Mouse (Mus musculus): Measurements from ENCODE around the gene Tmx1. TPM values are rescaled to one million over a fixed set of nuclear protein-coding genes. Genes with fewer than 3 reads are reported as not detected.

The Tmx1 gene
- 64.4 and 67.6 TPM in 2 replicates for total RNA-seq (2015; ENCODE audit: low replicate concordance)
- total RNA-seq (2017; ENCODE audit: low replicate concordance) = 118 and 166 TPM in 2 replicates

- ATAC-seq (replicated peaks; ENCODE audit: low FRiP score, poor library complexity, severe bottlenecking) = peak; percentile 88
These were observed at the start of gene Tmx1 for GRCm38 (mm10) chr12:70452726-70453645. TSS of gene Tmx1 (plus strand) at chr12:70453095.

GRCm38 (mm10) chr12:70404327-70404726 is 48.6 kb upstream of the Tmx1 start:
- no peak for ATAC-seq (replicated peaks; ENCODE audit: low FRiP score, poor library complexity, severe bottlenecking)

GRCm38 (mm10) chr12:70408396-70408795 is 44.5 kb upstream of the Tmx1 start:
- no peak for ATAC-seq (replicated peaks; ENCODE audit: low FRiP score, poor library complexity, severe bottlenecking)

GRCm38 (mm10) chr12:70409600-70409999 is 43.3 kb upstream of the Tmx1 start:
- no peak for ATAC-seq (replicated peaks; ENCODE audit: low FRiP score, poor library complexity, severe bottlenecking)

GRCm38 (mm10) chr12:70420216-70420615 is 32.7 kb upstream of the Tmx1 start:
- no peak for ATAC-seq (replicated peaks; ENCODE audit: low FRiP score, poor library complexity, severe bottlenecking)

GRCm38 (mm10) chr12:70421028-70421427 is 31.9 kb upstream of the Tmx1 start:
- ATAC-seq (replicated peaks; ENCODE audit: low FRiP score, poor library complexity, severe bottlenecking) = no peak

GRCm38 (mm10) chr12:70422322-70423118 is 30.4 kb upstream of the Tmx1 start:
- ATAC-seq (replicated peaks; ENCODE audit: low FRiP score, poor library complexity, severe bottlenecking) = no peak

GRCm38 (mm10) chr12:70427885-70428284 is 25.0 kb upstream of the Tmx1 start:
- ATAC-seq (replicated peaks; ENCODE audit: low FRiP score, poor library complexity, severe bottlenecking) = no peak

- ATAC-seq (replicated peaks; ENCODE audit: low FRiP score, poor library complexity, severe bottlenecking) = peak; percentile 61; the same call in 1 of the 2 replicates
These were observed 23.3 kb upstream of the Tmx1 start for GRCm38 (mm10) chr12:70429637-70430036.

GRCm38 (mm10) chr12:70430307-70430950 is 22.5 kb upstream of the Tmx1 start:
- peak; percentile 73 for ATAC-seq (replicated peaks; ENCODE audit: low FRiP score, poor library complexity, severe bottlenecking)

GRCm38 (mm10) chr12:70431428-70431827 is 21.5 kb upstream of the Tmx1 start:
- ATAC-seq (replicated peaks; ENCODE audit: low FRiP score, poor library complexity, severe bottlenecking) = no peak

- no peak for ATAC-seq (replicated peaks; ENCODE audit: low FRiP score, poor library complexity, severe bottlenecking)
These were observed 2.9 kb upstream of the Tmx1 start for GRCm38 (mm10) chr12:70449961-70450360.

GRCm38 (mm10) chr12:70451533-70451932 is 1.4 kb upstream of the Tmx1 start:
- ATAC-seq (replicated peaks; ENCODE audit: low FRiP score, poor library complexity, severe bottlenecking) = peak; percentile 51

GRCm38 (mm10) chr12:70452143-70452542 is 752 bp upstream of the Tmx1 start:
- ATAC-seq (replicated peaks; ENCODE audit: low FRiP score, poor library complexity, severe bottlenecking) = peak; percentile 78

GRCm38 (mm10) chr12:70455226-70455625 is 2.3 kb downstream of the Tmx1 start:
- ATAC-seq (replicated peaks; ENCODE audit: low FRiP score, poor library complexity, severe bottlenecking) = no peak

GRCm38 (mm10) chr12:70459546-70459945 is 6.7 kb downstream of the Tmx1 start:
- ATAC-seq (replicated peaks; ENCODE audit: low FRiP score, poor library complexity, severe bottlenecking) = no peak

GRCm38 (mm10) chr12:70464016-70464415 is 11.1 kb downstream of the Tmx1 start:
- no peak for ATAC-seq (replicated peaks; ENCODE audit: low FRiP score, poor library complexity, severe bottlenecking)

- no peak for ATAC-seq (replicated peaks; ENCODE audit: low FRiP score, poor library complexity, severe bottlenecking)
These were observed 22.4 kb downstream of the Tmx1 start for GRCm38 (mm10) chr12:70475336-70475735.

GRCm38 (mm10) chr12:70476884-70477576 is 24.1 kb downstream of the Tmx1 start:
- peak; percentile 70 for ATAC-seq (replicated peaks; ENCODE audit: low FRiP score, poor library complexity, severe bottlenecking)

All from erythroblast, adult 5-6 weeks (primary cell).